Mouse (Mus musculus): Measurements from ENCODE around the gene Zfp160. TPM values are rescaled to one million over a fixed set of nuclear protein-coding genes. Genes with fewer than 3 reads are reported as not detected.
"Not testable (repeated sequence)": the region's sequence is repeated elsewhere in the genome, so short reads cannot be mapped to it uniquely, and the experiment has no call there.

Gene Zfp160
- polyA plus RNA-seq, 1 experiment, result 4.5 TPM

GRCm38 (mm10) chr17:21065501-21065900, 56.8 kb downstream of the Zfp160 start:
- Histone ChIP-seq H3K27ac (ENCODE audit: control insufficient read depth, insufficient read depth, low read length) (no peak overlapping the region), H3K4me3 (ENCODE audit: control insufficient read depth, insufficient read depth, low read length) (no peak overlapping the region), H3K4me1 (replicated peaks; ENCODE audit: control insufficient read depth, insufficient read depth, low read length) (no peaks in the 10 kb centered on the region), H3K36me3 (ENCODE audit: control insufficient read depth, insufficient read depth, low read length) (no peaks in the 10 kb centered on the region), H3K27me3 (ENCODE audit: control insufficient read depth, insufficient read depth, low read length) (no peaks in the 10 kb centered on the region)
- DNase-seq, result no peak
- TF ChIP-seq CTCF (IDR thresholded peaks at IDR 0.05; ENCODE audit: borderline replicate concordance, control insufficient read depth, extremely low read depth, insufficient read depth, low read length, poor library complexity), result no peak
- TF ChIP-seq POLR2A (IDR thresholded peaks at IDR 0.05; ENCODE audit: control insufficient read depth, extremely low read depth, insufficient read depth, low read length, poor library complexity), result no peak
- WGBS, result 30% methylated on average over 1 of the region's 1 CpGs

- no peaks in the 10 kb centered on the region for H3K4me1 ChIP-seq (replicated peaks; ENCODE audit: control insufficient read depth, insufficient read depth, low read length)
- no peak overlapping the region for H3K27ac ChIP-seq (ENCODE audit: control insufficient read depth, insufficient read depth, low read length)
- no peak overlapping the region for H3K4me3 ChIP-seq (ENCODE audit: control insufficient read depth, insufficient read depth, low read length)
- no peaks in the 10 kb centered on the region for H3K27me3 ChIP-seq (ENCODE audit: control insufficient read depth, insufficient read depth, low read length)
- no peaks in the 10 kb centered on the region for H3K36me3 ChIP-seq (ENCODE audit: control insufficient read depth, insufficient read depth, low read length)
- no peak for DNase-seq
- TF ChIP-seq CTCF (IDR thresholded peaks at IDR 0.05; ENCODE audit: borderline replicate concordance, control insufficient read depth, extremely low read depth, insufficient read depth, low read length, poor library complexity), result no peak
- no peak for TF ChIP-seq POLR2A (IDR thresholded peaks at IDR 0.05; ENCODE audit: control insufficient read depth, extremely low read depth, insufficient read depth, low read length, poor library complexity)
Measured at GRCm38 (mm10) chr17:21067036-21067435, 58.3 kb downstream of the Zfp160 start.

- not testable (repeated sequence) for H3K27me3 ChIP-seq (ENCODE audit: control insufficient read depth, insufficient read depth, low read length); H3K4me3 ChIP-seq (ENCODE audit: control insufficient read depth, insufficient read depth, low read length); H3K4me1 ChIP-seq (replicated peaks; ENCODE audit: control insufficient read depth, insufficient read depth, low read length); DNase-seq; H3K27ac ChIP-seq (ENCODE audit: control insufficient read depth, insufficient read depth, low read length); H3K36me3 ChIP-seq (ENCODE audit: control insufficient read depth, insufficient read depth, low read length)
- WGBS, result no CpG with 5 or more reads among the region's 3 CpGs
Measured at GRCm38 (mm10) chr17:21069443-21069842, 60.7 kb downstream of the Zfp160 start.

GRCm38 (mm10) chr17:21070971-21071370, 62.3 kb downstream of the Zfp160 start:
- not testable (repeated sequence) for H3K4me3 ChIP-seq (ENCODE audit: control insufficient read depth, insufficient read depth, low read length); H3K36me3 ChIP-seq (ENCODE audit: control insufficient read depth, insufficient read depth, low read length); H3K27me3 ChIP-seq (ENCODE audit: control insufficient read depth, insufficient read depth, low read length); H3K27ac ChIP-seq (ENCODE audit: control insufficient read depth, insufficient read depth, low read length); H3K4me1 ChIP-seq (replicated peaks; ENCODE audit: control insufficient read depth, insufficient read depth, low read length); DNase-seq
- WGBS, result 87% methylated on average over 2 of the region's 2 CpGs

Other genes with a start within 250 kb of the Zfp160 start
- not detected in 2 replicates for gene Vmn1r228, start 222.7 kb upstream of the Zfp160 start, polyA plus RNA-seq (2012; rRNA removed)
- not detected in 2 replicates for gene Vmn1r229, start 197.3 kb upstream of the Zfp160 start, polyA plus RNA-seq (2012; rRNA removed)
- gene Vmn1r230, start 168.5 kb upstream of the Zfp160 start, polyA plus RNA-seq (2012; rRNA removed), result not detected in 2 replicates
- gene Vmn1r231, start 103.8 kb upstream of the Zfp160 start, polyA plus RNA-seq (2012; rRNA removed), result not detected in 2 replicates
- gene Vmn1r232, start 89.2 kb upstream of the Zfp160 start, polyA plus RNA-seq (2012; rRNA removed), result not detected in 2 replicates
- 224 and 227 TPM in 2 replicates for gene Ppp2r1a, start 63.6 kb upstream of the Zfp160 start, polyA plus RNA-seq (2012; rRNA removed)
- gene Vmn1r233, start 12.4 kb upstream of the Zfp160 start, polyA plus RNA-seq (2012; rRNA removed), result not detected in 2 replicates
- gene Vmn1r234, start 217.2 kb downstream of the Zfp160 start, polyA plus RNA-seq (2012; rRNA removed), result not detected in 2 replicates
- gene Vmn1r235, start 247.5 kb downstream of the Zfp160 start, polyA plus RNA-seq (2012; rRNA removed), result not detected in 2 replicates